Mouse (Mus musculus) CH12.LX (cell line): ENCODE results near the gene Atp2a3.

Experiments used
- NELFE ChIP-seq: IDR thresholded peaks from 2 replicates; pipeline ENCODE4 v1.6.1; 2011; ENCODE audit warnings: low read depth, low read length, improper control_type of control experiment
- POLR2A ChIP-seq: IDR thresholded peaks from 2 replicates; pipeline ENCODE4 v1.6.1; 2011; ENCODE audit warnings: low read depth, mild to moderate bottlenecking, improper control_type of control experiment, low read length

- no peak for TF ChIP-seq POLR2A
- TF ChIP-seq NELFE, result no peak
Measured at GRCm38 (mm10) chr11:73036889-73037288, 75.9 kb downstream of the Atp2a3 start.
